Mouse (Mus musculus) adrenal gland, adult 18-20 months (tissue): ENCODE measurements around the gene Vav2. TPM values are rescaled to one million over a fixed set of nuclear protein-coding genes. Genes with fewer than 3 reads are reported as not detected.

Source experiments
- DNase-seq, 2 experiments: peaks; one replicate each; pipeline ENCODE4 v3.0.0; 2021 to 2022; ENCODE audit warnings: low spot score in 2 of 2
- total RNA-seq, 2 experiments: library from RNA; stranded (reverse); gene quantifications; 1 replicate in 1 of 2; 2 replicates in 1 of 2; pipeline ENCODE4 v1.2.3; 2021

The Vav2 gene
- total RNA-seq, 2 experiments from 2014 or later, result 24.5 to 25.2 TPM

DNA sequence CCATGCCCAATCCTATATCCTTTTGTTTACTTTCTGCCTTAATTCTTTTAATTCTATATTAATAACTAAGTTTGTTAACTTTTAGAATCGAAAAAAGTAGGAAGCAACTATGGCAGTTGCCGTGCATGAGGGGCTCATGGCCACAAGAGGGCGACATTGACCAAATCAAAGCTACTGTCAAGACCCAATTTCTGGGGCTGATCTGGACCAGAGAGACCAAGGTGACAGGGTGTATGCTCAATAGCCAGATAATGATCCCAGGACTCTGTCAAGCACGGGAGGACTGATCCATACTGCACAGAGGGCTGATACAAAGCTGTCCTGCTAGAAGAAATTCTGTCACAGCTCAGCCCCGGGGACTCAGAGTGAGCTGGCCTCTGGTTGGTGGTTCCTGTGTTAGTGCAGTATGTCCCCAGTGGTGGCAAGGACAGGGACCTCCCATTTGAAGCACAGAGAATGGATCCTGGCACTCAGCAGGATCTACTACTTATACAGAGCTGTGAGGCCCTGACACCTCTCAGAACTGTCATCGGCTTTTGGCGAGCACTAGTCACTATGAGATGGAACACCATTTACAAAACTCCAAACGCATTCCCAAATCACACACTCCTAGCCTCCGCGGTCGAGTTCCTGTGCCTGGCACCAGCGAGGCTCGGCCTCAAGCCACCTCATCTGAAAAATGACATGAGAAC is 145.8 kb downstream of the Vav2 start:
- peak; percentile 75 to 77 for DNase-seq

DNA sequence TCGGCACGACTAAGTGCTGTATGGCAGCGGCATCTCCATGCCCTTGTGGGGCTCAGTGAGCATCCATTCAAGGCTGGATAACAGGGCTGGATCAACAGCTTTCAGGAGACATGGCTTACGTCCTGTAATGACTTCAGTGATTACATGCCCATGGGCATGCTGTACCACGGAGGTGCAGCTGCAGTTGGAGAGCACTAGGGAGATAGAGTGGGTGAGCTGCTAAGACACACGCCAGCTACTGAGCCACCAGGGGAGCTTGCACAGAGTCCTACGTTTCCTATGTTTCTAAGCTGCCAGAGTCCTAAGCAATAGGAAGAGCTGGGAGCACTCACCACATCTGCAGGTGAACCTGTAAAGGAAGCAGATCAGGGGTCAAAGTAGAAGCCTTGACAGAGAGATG is 148.0 kb downstream of the Vav2 start:
- no peak for DNase-seq

DNA sequence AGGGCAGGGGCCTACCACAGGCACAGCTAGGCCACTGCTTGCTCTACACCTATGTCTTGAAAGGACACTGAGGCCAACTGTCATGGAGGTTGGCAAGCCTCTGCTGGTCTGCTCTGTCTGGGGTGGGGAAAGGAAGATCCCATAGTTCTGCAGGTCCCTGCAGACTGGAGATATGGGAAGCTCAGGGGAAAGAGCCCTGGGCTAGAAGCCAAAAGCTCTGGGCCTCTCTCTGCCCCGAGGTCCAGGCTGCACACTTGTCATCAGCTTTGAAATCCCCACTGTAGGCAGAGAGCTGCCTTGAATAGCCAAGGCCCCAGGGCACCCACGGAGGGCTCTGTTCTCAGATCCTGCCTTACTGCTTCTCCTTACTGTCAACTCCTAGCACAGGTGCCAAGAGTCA is 158.5 kb downstream of the Vav2 start:
- DNase-seq, result no peak

DNA sequence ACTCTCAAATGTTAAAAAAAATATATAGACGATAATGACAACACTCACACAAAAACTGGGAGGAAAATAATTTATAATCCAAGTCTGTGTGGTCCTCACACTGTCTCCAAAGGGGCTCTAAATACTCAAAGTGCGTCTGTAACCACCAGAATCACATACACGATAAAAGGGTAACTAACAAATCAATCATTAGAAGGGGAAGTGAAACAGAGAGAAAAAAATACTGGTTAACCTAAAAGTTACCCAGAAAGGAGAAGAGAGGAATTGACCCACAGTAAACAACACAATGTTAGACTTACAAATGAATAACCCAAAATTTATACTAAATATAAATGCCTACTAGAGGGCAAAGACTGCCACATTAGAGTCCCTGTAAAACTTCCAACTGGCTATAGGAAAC is 161.0 kb downstream of the Vav2 start:
- no peak for DNase-seq

DNA sequence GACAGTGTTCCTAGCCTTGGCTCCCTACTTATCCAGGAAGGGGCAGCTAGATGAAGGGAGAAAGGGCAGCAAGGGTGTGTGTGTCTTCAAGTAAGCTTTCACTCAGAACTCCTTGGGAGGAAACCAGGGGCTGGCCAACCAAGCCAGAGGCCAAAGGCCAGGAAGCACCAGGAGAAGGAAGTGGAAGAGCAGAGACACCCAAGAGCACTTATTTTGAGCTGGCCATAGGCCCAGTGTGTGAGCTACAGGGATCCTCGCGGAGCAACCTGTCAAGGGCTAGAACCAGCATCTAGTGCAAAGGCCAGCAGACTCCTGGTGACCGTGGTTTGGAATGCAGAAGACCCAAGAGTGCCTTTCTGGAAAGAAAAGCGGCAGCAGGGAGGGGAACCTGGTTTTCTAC is 163.8 kb downstream of the Vav2 start:
- DNase-seq, result no peak

GRCm38 (mm10) chr2:27251434-27251833 is 175.4 kb downstream of the Vav2 start:
- no peak for DNase-seq

DNA sequence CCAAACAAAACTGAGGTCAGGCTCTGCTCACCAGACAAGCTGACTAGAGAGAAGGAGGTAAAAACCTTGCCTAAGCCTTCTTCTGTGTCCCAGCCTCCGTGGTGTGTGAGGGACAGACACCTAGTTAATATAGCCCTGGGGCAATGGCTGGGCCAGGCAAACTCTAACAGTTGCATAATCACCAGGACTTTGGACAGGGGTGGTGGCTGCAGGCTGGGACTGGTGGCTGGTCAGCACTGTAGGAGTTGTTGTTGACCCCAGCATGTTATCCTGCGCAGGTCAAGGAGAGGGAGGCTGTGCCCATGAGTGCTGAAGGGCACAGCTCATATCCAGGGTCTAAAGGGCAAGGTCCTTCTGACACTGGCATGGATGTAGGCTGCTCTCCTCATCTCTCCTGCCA is 178.6 kb downstream of the Vav2 start, which contains the start of gene Sardh:
Gene Sardh, minus strand, starts transcription at position 127 of the 400 bp plus-strand sequence.
- no peak for DNase-seq

DNA sequence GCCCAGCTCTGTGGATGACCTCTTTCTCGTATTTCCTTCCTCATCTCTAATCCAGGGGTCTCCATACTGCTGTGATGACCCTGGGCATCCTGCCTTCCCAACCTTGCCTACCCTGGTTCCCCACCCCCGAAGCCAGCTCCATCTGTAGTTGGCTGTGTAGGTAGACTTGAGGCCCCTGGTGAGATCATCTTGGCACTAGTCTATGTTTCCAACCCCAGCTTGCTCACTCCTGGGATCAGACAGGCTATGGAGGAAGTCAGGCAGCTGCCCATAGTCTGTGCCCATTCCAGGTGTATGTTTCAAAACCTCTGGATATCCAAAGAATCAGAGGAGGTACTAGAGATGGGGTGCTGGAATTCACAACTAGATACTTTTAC is 179.4 kb downstream of the Vav2 start:
- DNase-seq, result no peak

GRCm38 (mm10) chr2:27246712-27247486 is 179.9 kb downstream of the Vav2 start:
- DNase-seq, result peak; percentile 73 to 81

DNA sequence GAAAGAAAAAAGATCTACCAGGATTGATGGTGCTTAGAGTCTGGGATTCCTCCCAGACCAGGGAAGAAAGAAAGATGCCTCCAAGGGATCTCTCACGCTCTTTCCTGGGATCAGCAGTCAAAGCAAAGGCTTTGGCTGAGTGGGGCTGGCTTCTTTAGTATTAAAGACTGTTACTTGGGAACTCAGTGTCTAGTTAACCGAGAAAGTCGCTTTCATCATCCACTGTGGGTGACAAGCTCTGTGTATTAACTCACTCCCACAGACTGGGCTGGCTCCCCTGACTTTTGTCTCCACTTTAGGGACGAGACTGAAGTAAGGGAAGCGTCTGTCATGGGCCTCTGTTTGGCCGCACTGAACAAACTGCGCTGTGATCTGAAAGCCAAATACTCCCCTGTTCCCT is 180.9 kb downstream of the Vav2 start:
- no peak for DNase-seq

DNA sequence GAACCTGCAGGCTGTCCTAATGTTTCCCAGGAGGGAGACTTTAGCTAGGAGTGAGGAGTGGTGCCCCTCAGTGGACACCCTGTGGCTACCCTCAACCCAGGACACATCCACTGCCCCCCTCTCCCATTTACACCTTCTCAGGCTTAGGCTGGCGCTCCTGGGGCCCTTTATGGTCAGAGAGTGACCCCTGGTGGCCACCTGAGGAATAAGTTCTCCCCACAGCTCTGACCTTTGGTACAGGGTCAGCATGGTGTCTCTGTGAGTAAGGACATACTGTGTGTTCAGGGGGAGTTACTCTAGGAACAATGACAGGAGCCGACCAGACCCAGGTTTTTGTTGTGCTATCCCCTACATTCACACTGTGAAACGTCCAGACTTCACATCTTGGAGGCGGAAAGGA is 189.5 kb downstream of the Vav2 start:
- DNase-seq, result peak; percentile 73

GRCm38 (mm10) chr2:27235729-27236128 is 191.1 kb downstream of the Vav2 start:
- peak; percentile 60 to 66 for DNase-seq

GRCm38 (mm10) chr2:27232376-27232775 is 194.5 kb downstream of the Vav2 start:
- DNase-seq, result no peak

- no peak for DNase-seq
Measured at GRCm38 (mm10) chr2:27229481-27230105, 197.2 kb downstream of the Vav2 start.

GRCm38 (mm10) chr2:27228809-27229480 is 197.9 kb downstream of the Vav2 start:
- no peak for DNase-seq

- DNase-seq, result no peak
Measured at GRCm38 (mm10) chr2:27226572-27226971, 200.3 kb downstream of the Vav2 start.

GRCm38 (mm10) chr2:27223012-27223421 is 203.8 kb downstream of the Vav2 start:
- no peak for DNase-seq

GRCm38 (mm10) chr2:27218569-27218968 is 208.3 kb downstream of the Vav2 start:
- DNase-seq, result no peak

- no peak for DNase-seq
Measured at GRCm38 (mm10) chr2:27218121-27218544, 208.7 kb downstream of the Vav2 start.

DNA sequence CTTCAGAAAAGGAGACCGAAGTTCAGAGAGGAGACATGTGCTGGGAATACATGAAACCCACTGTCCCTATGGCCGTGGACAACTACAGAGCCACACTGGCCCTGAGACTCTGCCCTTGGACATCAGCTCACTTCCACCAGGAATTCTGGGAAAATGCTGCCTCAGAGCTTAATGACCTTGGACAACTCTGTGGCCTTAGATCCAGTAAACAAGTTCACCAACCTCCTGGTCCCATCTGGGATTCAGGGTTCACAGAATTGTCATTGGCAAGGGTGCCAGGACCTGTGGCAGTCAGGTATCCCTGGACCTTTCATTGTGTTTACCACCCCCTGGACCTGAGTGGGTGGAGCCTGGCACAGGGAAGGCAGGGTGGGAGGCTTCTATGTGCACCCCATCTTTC is 211.3 kb downstream of the Vav2 start:
- DNase-seq, result no peak
